Mouse (Mus musculus) megakaryocyte, embryonic 14.5 days (primary cell): ENCODE measurements at regions not wholly inside any gene's neighbourhood (a gene's known extent, or its start where the extent isn't known, plus 50 kb on each side); places are given as distances from the start of the nearest gene placed in this dataset.
"Not testable (repeated sequence)": the region's sequence is repeated elsewhere in the genome, so short reads cannot be mapped to it uniquely, and the experiment has no call there.

Source experiments
- FLI1 ChIP-seq: IDR thresholded peaks from 2 replicates; pipeline ENCODE4 v1.6.1; 2012; ENCODE audit warnings: low read length, inconsistent platforms, mixed read lengths
- GATA1 ChIP-seq: IDR thresholded peaks from 3 replicates; pipeline ENCODE4 v1.6.1; 2012; ENCODE audit warnings: mixed read lengths, low read length, inconsistent platforms, borderline replicate concordance

GRCm38 (mm10) chr2:63659947-63660346 lies 437.9 kb downstream of the Fign start:
- TF ChIP-seq GATA1, FLI1: not testable (repeated sequence)
